Mouse (Mus musculus) right cerebral cortex, postnatal 36 days (tissue): ENCODE results near the gene AK157302.
"Not testable (repeated sequence)": the region's sequence is repeated elsewhere in the genome, so short reads cannot be mapped to it uniquely, and the experiment has no call there.

ENCODE experiments used
- DNase-seq, 2 experiments: peaks; one replicate each; pipeline ENCODE4 v3.0.0; 2022; ENCODE audit warnings: low spot score in 2 of 2, mixed read lengths in 1 of 2

The AK157302 gene

DNA sequence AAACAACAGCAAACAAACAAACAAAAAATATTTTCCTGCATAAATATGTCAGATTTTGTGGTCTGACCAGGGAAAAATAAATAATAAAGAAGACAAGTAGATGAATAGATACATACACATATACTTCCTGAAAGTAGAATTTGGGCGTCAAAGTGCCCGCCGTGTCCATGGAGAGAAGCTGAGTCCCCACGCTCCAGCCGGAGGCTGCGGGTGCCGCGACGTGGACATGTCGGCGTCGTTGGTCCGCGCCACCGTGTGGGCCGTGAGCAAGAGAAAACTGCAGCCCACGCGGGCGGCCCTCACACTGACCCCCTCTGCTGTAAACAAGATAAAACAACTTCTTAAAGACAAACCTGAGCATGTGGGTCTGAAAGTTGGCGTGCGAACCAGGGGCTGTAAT is at the start of gene AK157302:
AK157302 (plus strand) TSS at position 144 of the 400 bp plus-strand sequence.
- DNase-seq: no peak

GRCm38 (mm10) chr13:21446796-21447195 is 48.2 kb upstream of the AK157302 start:
- no peak for DNase-seq

- no peak for DNase-seq
Measured at GRCm38 (mm10) chr13:21447856-21448614, 47.0 kb upstream of the AK157302 start.

GRCm38 (mm10) chr13:21453042-21453441 is 42.0 kb upstream of the AK157302 start:
- no peak for DNase-seq

DNA sequence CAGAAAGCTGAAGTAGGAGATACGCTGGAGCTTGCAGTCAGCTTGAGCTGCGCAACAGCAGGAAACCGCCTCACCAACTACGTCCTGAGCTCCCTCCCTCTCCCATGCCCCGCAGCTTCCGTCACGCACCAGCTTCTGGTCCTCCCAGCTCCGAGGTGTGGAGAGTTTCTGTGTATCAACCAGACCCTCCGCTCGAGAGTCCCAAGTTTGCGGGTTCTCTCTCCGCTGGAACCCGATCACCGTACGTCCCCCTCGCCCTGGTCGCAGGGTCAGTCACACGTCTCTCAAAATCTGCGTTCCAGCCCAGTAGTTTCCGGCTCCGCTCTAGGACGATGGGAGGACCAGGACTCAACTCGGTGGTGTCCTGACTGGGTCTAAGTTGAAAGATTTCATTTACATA is 41.6 kb upstream of the AK157302 start, which contains the start of gene Zscan26:
Zscan26 (minus strand) TSS at position 282 of the 400 bp plus-strand sequence.
- DNase-seq: peak; percentile 78 to 81

- DNase-seq: no peak
Measured at GRCm38 (mm10) chr13:21454133-21454532, 40.9 kb upstream of the AK157302 start.

GRCm38 (mm10) chr13:21456347-21456746 is 38.7 kb upstream of the AK157302 start:
- DNase-seq: no peak

- not testable (repeated sequence) for DNase-seq
Measured at GRCm38 (mm10) chr13:21462516-21462915, 32.5 kb upstream of the AK157302 start.

GRCm38 (mm10) chr13:21467336-21467735 is 27.7 kb upstream of the AK157302 start:
- DNase-seq: no peak

GRCm38 (mm10) chr13:21468061-21469019 is 26.7 kb upstream of the AK157302 start, which contains the start of gene Nkapl:
Gene Nkapl, minus strand, starts transcription at chr13:21468509.
- DNase-seq: peak; percentile 65 to 73

DNA sequence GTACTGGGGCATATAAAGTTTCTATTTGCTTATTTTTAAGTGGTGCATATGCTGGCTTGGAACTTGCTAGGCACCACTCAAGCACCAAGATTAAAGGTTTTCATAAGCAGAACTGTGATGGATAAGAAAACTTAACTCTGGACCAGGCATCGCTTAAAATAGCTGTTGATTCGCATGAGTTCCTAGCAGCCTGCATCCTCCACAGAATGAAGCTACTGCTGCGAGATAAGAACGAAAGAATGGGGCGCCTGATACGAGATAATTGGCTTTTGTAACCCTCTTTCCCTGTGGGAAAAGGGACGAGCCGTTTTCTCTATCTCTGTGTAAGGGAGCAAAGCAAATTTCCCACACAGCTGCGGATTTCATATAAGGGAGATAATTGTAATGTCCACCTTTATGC is 25.9 kb upstream of the AK157302 start:
- DNase-seq: no peak

DNA sequence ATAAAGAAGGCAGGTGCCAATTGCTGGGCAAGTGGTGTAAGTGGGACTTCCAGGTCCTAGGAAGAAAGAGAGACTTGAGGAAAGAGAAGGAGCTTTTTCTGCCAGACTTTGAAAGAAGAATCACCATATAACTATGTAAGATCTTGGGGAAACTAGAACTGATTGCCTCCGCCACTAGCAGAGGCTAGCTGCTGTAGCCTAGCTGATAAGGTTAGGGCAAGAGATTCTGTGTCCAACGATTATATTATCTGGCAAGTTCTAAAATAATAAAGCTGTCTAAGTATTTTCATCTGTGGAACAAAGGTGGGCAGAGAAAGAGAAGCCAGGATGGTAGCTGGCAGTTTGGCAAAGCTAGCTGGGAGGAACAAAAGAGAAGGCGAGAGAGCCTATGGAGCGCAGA is 22.6 kb upstream of the AK157302 start:
- DNase-seq: no peak

GRCm38 (mm10) chr13:21478759-21479670 is 16.0 kb upstream of the AK157302 start, which contains the start of the genes Zkscan4 and Gm10065:
Gene Zkscan4, plus strand, starts transcription at chr13:21478907.
Gene Gm10065, minus strand, starts transcription at chr13:21479441.
- peak; percentile 68 to 75 for DNase-seq

GRCm38 (mm10) chr13:21486881-21487280 is 8.1 kb upstream of the AK157302 start:
- no peak for DNase-seq

- DNase-seq: no peak
Measured at GRCm38 (mm10) chr13:21492847-21493246, 2.2 kb upstream of the AK157302 start.

DNA sequence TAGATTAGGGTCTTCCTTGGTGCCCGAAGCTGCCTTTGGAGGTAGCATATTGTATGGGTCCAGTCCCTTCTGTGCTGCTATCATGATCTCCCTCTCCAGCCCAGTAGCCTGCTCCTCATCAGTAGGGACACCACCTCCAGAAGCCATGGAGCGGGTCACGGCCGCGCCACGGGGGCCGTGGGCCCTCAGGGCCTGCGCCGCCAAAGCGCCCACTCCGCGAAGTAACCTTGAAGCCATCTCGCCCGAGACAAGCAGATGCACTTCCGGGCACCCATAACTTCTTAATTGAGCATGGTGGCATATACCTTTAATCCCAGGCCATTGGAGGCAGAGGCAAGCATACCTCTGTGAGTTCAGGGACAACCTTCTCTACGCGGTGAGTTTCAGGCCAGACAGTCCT is 6.2 kb downstream of the AK157302 start, which contains the start of gene Gm11273:
Gm11273 (minus strand) TSS at position 237 of the 400 bp plus-strand sequence.
- DNase-seq: not testable (repeated sequence)

- no peak for DNase-seq
Measured at GRCm38 (mm10) chr13:21502296-21502695, 7.3 kb downstream of the AK157302 start.

GRCm38 (mm10) chr13:21506221-21506649 is 11.2 kb downstream of the AK157302 start:
- DNase-seq: peak; percentile 63 to 65

GRCm38 (mm10) chr13:21530136-21530535 is 35.1 kb downstream of the AK157302 start:
- no peak for DNase-seq

DNA sequence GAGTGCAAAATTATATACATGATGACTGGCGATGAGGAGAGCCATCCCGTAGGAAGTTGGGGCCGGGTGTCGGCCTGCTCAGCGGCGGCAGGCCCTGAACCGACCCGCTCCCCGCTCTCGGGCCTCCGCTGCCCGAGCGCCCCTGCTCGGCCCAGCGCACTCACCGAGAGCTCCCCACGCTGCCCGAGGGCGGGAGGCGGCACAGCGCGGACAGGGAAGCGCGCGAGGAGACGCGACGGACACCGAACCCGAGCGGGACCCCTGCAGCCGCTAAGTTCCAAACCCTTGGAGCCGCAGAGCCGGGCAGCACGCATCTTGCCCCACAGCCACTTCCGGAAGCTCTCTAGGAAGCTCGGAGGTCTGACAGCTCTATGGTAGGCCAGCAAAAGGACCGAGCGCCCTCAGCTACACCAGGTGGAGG is 35.8 kb downstream of the AK157302 start, which contains the start of gene Zkscan8:
Zkscan8 (minus strand) TSS at position 340 of the 421 bp plus-strand sequence.
- peak; percentile 76 for DNase-seq

GRCm38 (mm10) chr13:21542708-21543107 is 47.7 kb downstream of the AK157302 start, which contains the start of gene Olfr1366:
Gene Olfr1366, minus strand, starts transcription at chr13:21542808.
- no peak for DNase-seq
